Mouse (Mus musculus) cerebellum, adult 2 months (tissue): Measurements from ENCODE around the gene Myl10. TPM values are rescaled to one million over a fixed set of nuclear protein-coding genes. Genes with fewer than 3 reads are reported as not detected.

Experiments used
- DNase-seq, 2 experiments: peaks; one replicate each; pipeline ENCODE4 v3.0.0; 2021
- H3K27ac ChIP-seq: fragments of 200-500 bp; 2 replicates; pipeline ENCODE4 v1.5.1; 2012; ENCODE audit warnings: low read length, control low read depth, inconsistent platforms; ENCODE audit not compliant: insufficient read depth
- H3K27me3 ChIP-seq: fragments of 200-500 bp; 2 replicates; pipeline ENCODE4 v1.6.1; 2012; ENCODE audit warnings: inconsistent platforms, mild to moderate bottlenecking, low read length, moderate library complexity; ENCODE audit not compliant: control insufficient read depth, insufficient read depth
- H3K4me1 ChIP-seq: fragments of 200-500 bp; 2 replicates; pipeline ENCODE4 v1.6.1; 2011; ENCODE audit warnings: low read length; ENCODE audit not compliant: control insufficient read depth, insufficient read depth
- H3K4me3 ChIP-seq: fragments of 200-500 bp; replicated peaks from 2 replicates; pipeline ENCODE3; 2011; ENCODE audit warnings: mild to moderate bottlenecking, low read depth, low read length, control low read depth; ENCODE audit not compliant: insufficient read depth
- CTCF ChIP-seq: fragments of 200-500 bp; IDR thresholded peaks from 2 replicates; pipeline ENCODE4 v1.5.1; 2011; ENCODE audit warnings: low read depth, mild to moderate bottlenecking, control low read depth, low read length, moderate library complexity, borderline replicate concordance; ENCODE audit not compliant: insufficient read depth
- POLR2A ChIP-seq: fragments of 200-500 bp; IDR thresholded peaks from 2 replicates; pipeline ENCODE4 v1.6.1; 2011; ENCODE audit warnings: low read length, control low read depth, borderline replicate concordance; ENCODE audit not compliant: insufficient read depth
- WGBS: fragments of 180-500 bp; shearing (Covaris S2); methylation state at CpG from one replicate; pipeline ENCODE4 v1.1.7; 2018; 5-methylcytosine and 5-hydroxymethylcytosine counted together
- polyA plus RNA-seq: library from polyadenylated mRNA; depleted of rRNA; stranded (reverse); fragments of >200 nt; gene quantifications from 2 replicates; pipeline ENCODE4 v1.2.3, GENCODE M21; 2012

Myl10 gene
- polyA plus RNA-seq, 1 experiment: not detected

DNA sequence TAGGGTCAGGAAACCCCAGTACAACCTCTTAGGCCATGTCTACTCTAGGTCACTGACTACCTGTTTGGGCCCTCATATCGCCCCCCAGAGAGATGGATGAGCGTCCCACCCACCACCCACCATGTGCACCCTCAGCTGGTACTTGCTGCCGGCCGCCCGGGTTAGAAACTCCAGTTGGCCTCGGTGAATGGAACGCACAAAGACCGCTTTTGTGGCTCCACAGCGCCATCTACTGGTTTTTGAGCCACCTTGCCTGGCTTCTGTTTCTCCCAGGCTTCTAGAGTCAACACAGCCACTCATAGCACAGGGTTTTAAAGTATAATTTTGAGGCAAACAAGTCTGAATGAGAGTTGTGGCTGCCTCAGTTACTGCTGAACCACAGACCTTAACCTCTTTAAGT lies 13.9 kb downstream of the Myl10 start:
- 2% methylated on average over 9 of the region's 9 CpGs for WGBS
- Histone ChIP-seq H3K4me3 (no peak overlapping the region), H3K27ac (no peak overlapping the region), H3K4me1 (no peaks in the 10 kb centered on the region), H3K27me3 (no peaks in the 10 kb centered on the region)
- no peak for TF ChIP-seq POLR2A
- peak; percentile 75 for TF ChIP-seq CTCF
- peak; percentile 50 to 63 for DNase-seq

DNA sequence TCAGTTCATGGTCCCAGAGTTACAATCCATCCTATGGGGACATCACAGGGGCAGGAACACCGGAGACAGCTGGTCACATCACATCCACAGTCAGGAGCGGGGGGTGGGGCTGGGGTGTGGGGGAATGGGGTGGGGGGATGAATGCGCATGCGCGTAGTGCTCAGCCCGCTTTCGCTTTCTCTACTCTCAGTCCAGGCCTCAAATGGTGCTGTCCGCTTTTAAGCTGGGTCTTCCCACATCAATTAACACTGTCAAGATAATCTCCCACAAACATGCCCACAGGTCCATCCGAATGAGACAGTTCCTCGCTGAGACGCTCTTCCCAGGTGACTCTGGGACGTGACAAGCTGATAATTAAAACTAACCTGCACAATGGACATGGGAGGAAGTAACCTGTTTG lies 15.2 kb downstream of the Myl10 start:
- Histone ChIP-seq H3K4me1 (no peaks in the 10 kb centered on the region), H3K27me3 (no peaks in the 10 kb centered on the region), H3K4me3 (no peak overlapping the region), H3K27ac (no peak overlapping the region)
- TF ChIP-seq POLR2A: no peak
- TF ChIP-seq CTCF: no peak
- no peak for DNase-seq
- WGBS: 89% methylated on average over 12 of the region's 12 CpGs

DNA sequence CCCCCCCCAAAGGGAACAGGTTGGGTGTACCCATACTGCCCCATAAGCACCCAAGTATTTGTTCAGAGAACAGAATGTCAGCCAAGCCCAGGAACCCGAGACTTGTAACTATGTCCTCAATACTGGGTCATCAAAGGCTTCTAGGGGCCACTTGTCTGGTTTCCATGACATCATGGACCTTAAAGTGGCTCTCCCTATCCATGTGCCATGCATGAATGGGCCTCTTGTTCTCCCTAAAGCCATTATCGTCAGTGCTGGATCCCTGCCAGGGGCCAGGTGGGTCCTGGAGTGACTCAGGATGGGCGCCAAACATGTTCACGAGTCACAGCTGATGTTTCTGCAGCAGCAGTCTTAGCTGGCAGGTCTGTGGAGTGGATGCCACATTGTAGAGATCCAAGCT lies 17.8 kb downstream of the Myl10 start:
- Histone ChIP-seq H3K27me3 (no peaks in the 10 kb centered on the region), H3K27ac (no peak overlapping the region), H3K4me3 (no peak overlapping the region), H3K4me1 (no peaks in the 10 kb centered on the region)
- DNase-seq: no peak
- TF ChIP-seq POLR2A (no peak), CTCF (no peak)
- 27% methylated on average over 4 of the region's 4 CpGs for WGBS

DNA sequence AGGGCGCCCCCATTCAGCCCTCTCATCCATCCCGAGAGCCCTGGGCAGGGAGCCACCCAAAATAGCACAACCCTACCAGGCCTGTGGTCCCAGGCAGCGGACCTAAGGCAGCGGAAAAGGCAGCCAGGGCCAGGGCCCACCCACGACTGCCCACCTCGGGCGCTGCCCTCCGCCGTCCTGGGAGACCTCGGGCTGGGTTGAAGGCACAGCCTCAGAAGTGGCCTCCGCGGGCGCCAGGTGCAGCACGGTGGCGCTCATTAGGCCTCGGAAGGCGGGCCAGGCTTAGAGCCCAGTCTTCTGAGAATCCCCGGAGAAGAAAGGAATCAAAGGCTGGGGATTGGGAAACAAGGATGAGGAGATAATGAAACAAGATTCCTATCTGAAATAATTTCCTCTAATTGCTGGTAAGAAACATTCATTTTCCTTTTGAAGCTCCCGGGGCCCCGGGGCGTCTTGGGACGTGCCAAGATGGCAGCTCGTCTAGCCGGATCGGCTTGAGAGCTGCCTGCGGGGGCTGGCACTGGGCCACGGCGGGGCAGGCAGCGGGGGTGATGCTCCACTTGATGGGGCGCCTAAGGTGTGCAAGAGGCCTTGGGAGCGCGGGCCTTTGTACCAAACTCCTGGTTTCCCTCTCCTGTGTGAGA lies 21.4 kb downstream of the Myl10 start:
- H3K27me3 ChIP-seq: no peaks in the 10 kb centered on the region
- 17% methylated on average over 32 of the region's 32 CpGs for WGBS
- TF ChIP-seq CTCF: no peak
- TF ChIP-seq POLR2A: no peak
- peak overlapping the region; percentile 2 for H3K4me3 ChIP-seq
- no peaks in the 10 kb centered on the region for H3K4me1 ChIP-seq
- DNase-seq: peak; percentile 54 to 59
- no peak overlapping the region for H3K27ac ChIP-seq

DNA sequence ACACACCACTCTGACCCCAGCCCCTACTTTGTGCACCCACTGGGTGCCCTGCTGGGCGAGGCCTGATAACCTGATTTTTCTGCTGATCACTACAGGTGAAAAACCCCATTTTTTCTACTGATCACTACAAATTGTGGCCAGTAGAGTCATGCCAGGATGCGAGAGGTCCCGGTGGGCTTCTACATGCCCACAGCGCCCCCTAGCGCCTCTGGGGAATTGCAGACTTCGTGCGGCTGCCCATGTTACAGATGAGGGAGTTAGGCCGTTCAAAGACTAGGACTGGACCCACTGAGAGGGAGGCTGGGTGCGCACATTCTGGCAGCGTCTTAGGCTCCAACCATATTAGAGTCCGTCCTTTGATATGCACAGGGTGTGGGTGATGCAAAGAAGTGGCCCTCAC lies 21.9 kb downstream of the Myl10 start:
- Histone ChIP-seq H3K4me1 (no peaks in the 10 kb centered on the region), H3K27ac (no peak overlapping the region), H3K27me3 (no peaks in the 10 kb centered on the region), H3K4me3 (no peak overlapping the region)
- TF ChIP-seq POLR2A (no peak), CTCF (peak; percentile 40; the same call in 1 of the 2 replicates)
- DNase-seq: peak; percentile 25 to 38
- 34% methylated on average over 11 of the region's 11 CpGs for WGBS

DNA sequence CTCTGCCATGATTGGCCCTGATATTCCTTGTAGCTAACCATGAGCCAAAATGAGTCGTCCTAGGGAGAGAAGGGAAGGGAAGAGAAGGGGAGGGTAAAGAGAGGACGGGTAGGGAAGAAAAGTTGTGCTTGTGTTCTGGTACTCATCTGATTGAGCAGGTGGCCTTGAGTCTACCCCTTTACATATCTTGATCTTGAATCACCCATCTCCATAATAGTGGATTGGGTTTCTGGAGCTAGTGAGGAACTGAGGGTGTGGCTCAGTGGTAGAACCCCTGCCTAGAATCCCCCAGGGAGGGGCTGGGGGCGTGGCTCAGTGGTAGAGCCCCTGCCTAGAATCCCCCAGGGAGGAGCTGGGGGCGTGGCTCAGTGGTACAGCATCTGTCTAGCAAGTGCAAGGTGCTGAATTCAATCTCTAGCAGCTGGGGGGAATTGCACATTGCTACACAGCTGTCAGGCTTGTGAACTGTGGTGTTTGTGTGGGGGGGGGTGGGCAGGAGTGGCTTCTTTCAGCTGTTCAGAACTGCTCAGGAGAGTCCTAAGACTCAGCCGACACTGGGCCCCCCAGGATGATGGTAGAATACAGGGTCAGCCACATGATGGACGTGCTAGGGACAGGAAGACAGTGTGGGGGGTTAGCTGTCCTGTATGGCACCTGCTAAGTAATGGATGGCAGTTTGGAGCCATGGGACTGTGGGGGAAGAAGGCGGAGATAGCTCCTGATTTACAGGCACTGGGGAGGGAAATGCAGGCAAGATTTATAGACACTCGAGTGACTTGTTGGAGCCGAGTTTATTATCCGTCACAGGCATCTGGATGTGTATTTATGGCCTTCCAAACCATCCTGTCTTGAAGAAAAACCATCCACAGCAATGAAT lies 24.0 kb downstream of the Myl10 start:
- H3K27me3 ChIP-seq: no peaks in the 10 kb centered on the region
- no peak overlapping the region for H3K27ac ChIP-seq
- no peak for DNase-seq
- no peaks in the 10 kb centered on the region for H3K4me1 ChIP-seq
- H3K4me3 ChIP-seq: no peak overlapping the region
- WGBS: 59% methylated on average over 10 of the region's 10 CpGs
- TF ChIP-seq CTCF (no peak), POLR2A (no peak)

DNA sequence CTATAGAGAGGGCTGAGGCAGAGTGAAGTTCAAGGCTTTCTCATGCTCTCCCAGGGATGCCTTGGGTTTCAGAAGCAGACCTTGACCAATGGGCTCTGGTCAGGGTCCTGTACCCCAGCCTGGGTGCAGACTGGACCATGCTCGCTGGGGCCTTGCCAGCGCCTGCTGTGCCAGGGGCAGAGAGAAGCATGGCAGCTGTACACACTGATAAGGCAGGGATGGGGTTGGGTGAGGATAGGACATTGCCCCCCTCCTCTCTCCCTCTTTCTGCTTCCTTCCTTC lies 24.6 kb downstream of the Myl10 start:
- Histone ChIP-seq H3K4me1 (no peaks in the 10 kb centered on the region), H3K27me3 (no peaks in the 10 kb centered on the region), H3K27ac (no peak overlapping the region), H3K4me3 (no peak overlapping the region)
- WGBS: 62% methylated on average over 2 of the region's 2 CpGs
- no peak for DNase-seq
- no peak for TF ChIP-seq POLR2A
- no peak for TF ChIP-seq CTCF

- TF ChIP-seq CTCF: no peak
- TF ChIP-seq POLR2A: no peak
- no peaks in the 10 kb centered on the region for H3K4me1 ChIP-seq
- no peaks in the 10 kb centered on the region for H3K27me3 ChIP-seq
- no peak overlapping the region for H3K4me3 ChIP-seq
- no peak for DNase-seq
- WGBS: 33% methylated on average over 8 of the region's 8 CpGs
- H3K27ac ChIP-seq: no peak overlapping the region
These were observed 25.7 kb downstream of the Myl10 start for GRCm38 (mm10) chr5:136718656-136719055.
